Mouse (Mus musculus): ENCODE measurements around the gene Fam53b.
"Not testable (repeated sequence)": the region's sequence is repeated elsewhere in the genome, so short reads cannot be mapped to it uniquely, and the experiment has no call there.

The Fam53b gene

GRCm38 (mm10) chr7:132673931-132674755, 139.5 kb downstream of the Fam53b start:
- DNase-seq, result no peak

- DNase-seq, result no peak
These were observed 141.2 kb downstream of the Fam53b start for GRCm38 (mm10) chr7:132672481-132672959.

GRCm38 (mm10) chr7:132670863-132671165, 142.9 kb downstream of the Fam53b start:
- no peak for DNase-seq

- no peak for DNase-seq
These were observed 143.5 kb downstream of the Fam53b start for GRCm38 (mm10) chr7:132669999-132670862.

GRCm38 (mm10) chr7:132668604-132669003, 145.1 kb downstream of the Fam53b start:
- no peak for DNase-seq

- DNase-seq, result no peak
These were observed 147.2 kb downstream of the Fam53b start for GRCm38 (mm10) chr7:132666516-132666915.

- no peak for DNase-seq
These were observed 147.9 kb downstream of the Fam53b start for GRCm38 (mm10) chr7:132665664-132666382.

GRCm38 (mm10) chr7:132664815-132665214, 148.9 kb downstream of the Fam53b start:
- no peak for DNase-seq

- DNase-seq, result not testable (repeated sequence)
These were observed 150.9 kb downstream of the Fam53b start for GRCm38 (mm10) chr7:132662831-132663230.

Data from right cerebral cortex, postnatal 4 days (tissue).